Mouse (Mus musculus) kidney, adult 2 months (tissue): ENCODE measurements at regions not wholly inside any gene's neighbourhood (a gene's known extent, or its start where the extent isn't known, plus 50 kb on each side); places are given as distances from the start of the nearest gene placed in this dataset.

ENCODE experiments used
- CTCF ChIP-seq: fragments of 200-500 bp; conservative IDR thresholded peaks from 2 replicates; pipeline ENCODE4 v1.5.1; 2011; ENCODE audit warnings: low read depth, mild to moderate bottlenecking, control low read depth, low read length, moderate library complexity, mixed read lengths; ENCODE audit not compliant: insufficient read depth, insufficient read length
- POLR2A ChIP-seq: fragments of 200-500 bp; IDR thresholded peaks from one replicate; pipeline ENCODE4 v1.6.1; 2011; ENCODE audit warnings: low read depth, low read length, control low read depth

GRCm38 (mm10) chr13:115718859-115719258 is 590.6 kb downstream of the Isl1 start:
- TF ChIP-seq CTCF (no peak), POLR2A (no peak)
